Mouse (Mus musculus) small intestine, adult 2 months (tissue): ENCODE data around the gene Hcn1.

Experiments
- CTCF ChIP-seq: fragments of 200-500 bp; IDR thresholded peaks from 2 replicates; pipeline ENCODE4 v1.5.1; 2012; ENCODE audit warnings: low read depth, mild to moderate bottlenecking, control low read depth, inconsistent platforms, low read length, moderate library complexity, mixed read lengths; ENCODE audit not compliant: insufficient replicate concordance, insufficient read length; ENCODE audit errors: extremely low read depth
- POLR2A ChIP-seq: fragments of 200-500 bp; IDR thresholded peaks from 2 replicates; pipeline ENCODE4 v1.6.1; 2012; ENCODE audit warnings: low read depth, mild to moderate bottlenecking, control low read depth, inconsistent platforms, low read length, moderate library complexity

DNA sequence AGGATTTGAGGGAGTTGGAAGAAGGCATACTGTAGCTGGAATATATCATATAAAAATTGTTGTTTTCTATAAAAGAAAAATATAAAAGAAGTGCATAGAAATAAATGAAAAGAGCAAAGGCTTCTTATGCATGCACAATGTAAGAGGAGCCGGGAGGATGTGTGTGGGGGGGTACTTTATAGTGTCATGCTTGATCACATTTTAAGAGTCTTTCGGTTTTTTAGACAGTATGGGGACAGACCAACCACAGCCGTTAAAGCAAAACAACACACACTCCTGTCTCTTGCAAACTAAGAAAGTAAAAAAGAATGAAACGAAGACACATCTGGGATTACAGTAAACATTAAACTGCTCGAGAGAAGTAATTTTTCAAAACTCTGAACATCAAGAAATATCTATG lies 290.0 kb downstream of the Hcn1 start:
- TF ChIP-seq POLR2A (no peak), CTCF (no peak)
